Mouse (Mus musculus): ENCODE results near the gene Tmem126a. TPM values are rescaled to one million over a fixed set of nuclear protein-coding genes. Genes with fewer than 3 reads are reported as not detected.

Tmem126a gene
- polyA plus RNA-seq, 1 experiment from 2014 or later, result 119 TPM

DNA sequence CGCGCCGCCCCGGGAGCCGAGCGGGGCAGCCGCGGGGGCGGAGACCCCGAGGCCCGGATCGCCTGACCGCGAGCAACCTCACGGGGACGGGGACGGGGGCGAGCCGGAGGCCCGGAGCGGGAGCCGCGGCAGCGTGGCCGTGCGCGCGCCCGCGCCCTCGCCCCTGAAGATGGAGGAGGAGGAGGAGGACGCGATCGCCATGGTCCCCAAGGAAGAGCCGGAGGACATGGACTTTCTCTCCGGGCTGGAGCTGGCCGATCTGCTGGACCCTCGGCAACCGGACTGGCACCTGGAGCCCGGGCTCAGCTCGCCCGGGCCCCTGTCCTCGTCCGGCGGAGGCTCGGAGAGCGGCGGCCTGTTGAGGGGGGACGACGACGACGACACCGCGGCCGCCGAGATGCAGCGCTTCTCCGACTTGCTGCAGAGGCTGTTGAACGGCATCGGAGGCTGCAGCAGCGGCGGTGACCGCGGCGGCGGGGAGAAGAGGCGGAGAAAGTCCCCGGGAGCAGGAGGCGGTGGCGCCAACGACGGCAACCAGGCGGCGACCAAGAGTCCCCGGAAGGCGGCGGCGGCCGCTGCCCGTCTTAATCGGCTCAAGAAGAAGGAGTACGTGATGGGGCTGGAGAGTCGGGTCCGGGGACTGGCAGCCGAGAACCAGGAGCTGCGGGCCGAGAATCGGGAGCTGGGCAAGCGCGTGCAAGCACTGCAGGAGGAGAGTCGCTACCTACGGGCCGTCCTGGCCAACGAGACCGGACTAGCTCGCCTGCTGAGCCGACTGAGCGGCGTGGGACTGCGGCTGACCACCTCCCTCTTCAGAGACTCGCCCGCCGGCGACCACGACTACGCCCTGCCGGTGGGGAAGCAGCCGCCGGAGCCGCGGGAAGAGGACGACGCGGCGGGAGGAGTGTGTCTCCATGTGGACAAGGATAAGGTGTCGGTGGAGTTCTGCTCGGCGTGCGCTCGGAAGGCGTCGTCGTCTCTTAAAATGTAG is 13.6 kb downstream of the Tmem126a start:
- peak; percentile 74 for ATAC-seq (ENCODE audit: low FRiP score)
- H3K4me2 ChIP-seq, result peak overlapping the region; percentile 81
- no peaks in the 10 kb centered on the region for H3K9me3 ChIP-seq
- under 1% methylated on average over 112 of the region's 123 CpGs for WGBS
- H3K27ac ChIP-seq, result peak overlapping the region; percentile 99
- H3K4me1 ChIP-seq, result peaks cover 5% of the 10 kb centered on the region; the same call in 1 of the 2 replicates
- peak overlapping the region; percentile 91 for H3K4me3 ChIP-seq (replicated peaks)
- no peaks in the 10 kb centered on the region; the same call in 1 of the 2 replicates for H3K27me3 ChIP-seq
- peaks cover 4% of the 10 kb centered on the region; the same call in 1 of the 2 replicates for H3K36me3 ChIP-seq (replicated peaks)
- H3K9ac ChIP-seq, result peak overlapping the region; percentile 99

DNA sequence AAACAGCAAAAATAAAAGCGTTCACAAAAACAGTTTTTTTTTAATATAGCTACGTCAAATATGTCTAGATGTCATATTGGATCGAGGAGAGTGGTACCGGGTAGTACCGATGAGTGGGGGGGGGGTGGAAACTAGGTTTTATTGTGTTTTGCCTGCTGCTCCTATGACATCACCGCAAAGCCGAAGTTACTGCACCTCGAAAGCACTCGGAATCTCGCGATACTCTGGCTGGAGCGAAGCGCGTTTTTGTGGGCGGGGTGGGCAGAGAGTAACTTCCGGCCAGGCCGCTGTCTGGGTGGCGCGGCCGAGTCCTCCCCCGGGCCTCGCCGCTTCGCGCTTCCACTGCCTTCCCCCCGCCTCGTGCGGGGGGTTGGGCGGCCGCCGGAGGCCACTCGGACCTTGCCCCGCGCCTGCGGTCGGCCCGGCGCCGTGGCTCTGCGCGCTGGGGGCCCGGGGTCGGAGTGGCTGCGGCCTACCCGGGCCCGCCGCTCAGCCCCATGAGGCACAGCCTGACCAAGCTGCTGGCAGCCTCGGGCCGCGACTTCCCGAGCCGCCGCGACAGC is 14.4 kb downstream of the Tmem126a start, which contains the start of gene Crebzf:
TSS of gene Crebzf (plus strand) at position 212 of the 563 bp plus-strand sequence.
- Histone ChIP-seq H3K27ac (peak within 1 kb of the TSS; percentile 99), H3K36me3 (replicated peaks) (peaks cover 2% of the 10 kb centered on the region; the same call in 1 of the 2 replicates)
- under 1% methylated on average over 46 of the region's 54 CpGs for WGBS

DNA sequence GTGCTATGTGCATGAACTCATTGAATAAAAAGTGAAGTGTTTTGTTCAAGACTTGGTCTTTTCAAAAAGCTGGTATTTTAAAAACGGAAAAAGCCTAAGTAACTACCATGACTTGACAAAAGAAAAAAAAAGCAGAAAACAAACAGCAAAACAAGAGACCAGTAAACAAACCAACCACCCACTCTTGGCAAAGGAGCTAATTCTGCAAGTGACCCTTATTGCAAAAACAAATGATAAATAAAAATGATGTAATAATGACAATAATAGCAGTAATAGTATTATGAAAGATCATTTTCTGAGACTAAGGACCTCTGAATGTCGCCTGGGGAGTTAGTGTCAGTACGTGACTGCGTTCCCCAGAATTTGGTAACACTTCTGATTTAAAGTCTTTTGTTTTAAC is 15.0 kb downstream of the Tmem126a start:
- peak overlapping the region; percentile 91 for H3K4me3 ChIP-seq (replicated peaks)
- no peaks in the 10 kb centered on the region for H3K9me3 ChIP-seq
- no peaks in the 10 kb centered on the region; the same call in 1 of the 2 replicates for H3K36me3 ChIP-seq (replicated peaks)
- H3K27me3 ChIP-seq, result no peaks in the 10 kb centered on the region; the same call in 1 of the 2 replicates
- peak overlapping the region; percentile 99 for H3K9ac ChIP-seq
- ATAC-seq (ENCODE audit: low FRiP score), result peak; percentile 12
- peak overlapping the region; percentile 81 for H3K4me2 ChIP-seq
- WGBS, result 2% methylated on average over 4 of the region's 4 CpGs
- H3K27ac ChIP-seq, result peak overlapping the region; percentile 99
- peaks cover 5% of the 10 kb centered on the region; the same call in 1 of the 2 replicates for H3K4me1 ChIP-seq

More for the DNA sequence above, 14.4 kb downstream of the Tmem126a start, which contains the start of gene Crebzf:
- Histone ChIP-seq H3K4me1 (peaks cover 5% of the 10 kb centered on the region; the same call in 1 of the 2 replicates), H3K27me3 (no peaks in the 10 kb centered on the region; the same call in 1 of the 2 replicates), H3K9ac (peak within 1 kb of the TSS; percentile 99), H3K4me3 (replicated peaks) (peak within 1 kb of the TSS; percentile 91), H3K4me2 (peak within 1 kb of the TSS; percentile 81), H3K9me3 (no peaks in the 10 kb centered on the region)
- peak; percentile 96 for ATAC-seq (ENCODE audit: low FRiP score)

DNA sequence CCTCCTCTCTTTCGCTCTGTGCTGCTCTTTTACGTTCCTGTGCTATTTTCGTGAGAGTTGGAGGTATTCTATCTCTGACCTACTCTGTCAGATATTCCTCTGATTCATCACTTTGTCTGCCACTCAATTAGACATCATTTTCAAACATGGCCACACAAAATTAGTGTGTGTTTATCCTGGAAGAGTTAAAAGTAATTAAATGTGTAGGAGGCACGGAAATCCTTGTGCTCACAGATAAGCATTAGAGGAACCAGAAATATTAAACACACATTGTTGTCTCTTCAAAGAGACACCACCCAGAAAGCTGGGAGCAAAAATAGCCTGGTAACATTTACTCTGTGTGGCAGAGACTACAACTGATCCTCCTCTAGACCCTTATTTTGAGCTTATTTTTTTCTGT is 17.0 kb downstream of the Tmem126a start:
- Histone ChIP-seq H3K4me2 (no peak overlapping the region), H3K4me1 (peaks cover 5% of the 10 kb centered on the region; the same call in 1 of the 2 replicates), H3K27me3 (no peaks in the 10 kb centered on the region; the same call in 1 of the 2 replicates), H3K27ac (no peak overlapping the region), H3K9me3 (no peaks in the 10 kb centered on the region), H3K36me3 (replicated peaks) (no peaks in the 10 kb centered on the region), H3K4me3 (replicated peaks) (no peak overlapping the region), H3K9ac (no peak overlapping the region)
- no peak for ATAC-seq (ENCODE audit: low FRiP score)
- 92% methylated on average over 4 of the region's 4 CpGs for WGBS

DNA sequence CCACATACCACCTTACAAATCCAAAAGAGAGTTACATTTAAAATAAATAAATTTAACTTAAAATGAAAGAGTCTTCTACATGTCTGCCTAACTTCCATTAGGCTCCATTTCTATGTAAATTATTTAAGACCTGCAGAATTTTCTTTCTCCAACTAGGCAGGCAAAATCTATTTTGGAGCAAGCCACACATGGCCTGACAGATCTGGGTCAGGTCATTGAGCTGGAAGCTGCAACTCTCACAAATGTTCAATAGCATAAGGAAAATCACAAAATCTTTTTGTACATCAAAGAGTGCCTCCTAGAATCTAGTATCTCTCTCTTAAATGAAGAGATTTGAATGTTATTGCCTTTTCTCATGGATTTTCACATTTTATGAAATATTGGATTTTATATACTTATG is 24.8 kb downstream of the Tmem126a start:
- Histone ChIP-seq H3K27me3 (no peaks in the 10 kb centered on the region), H3K4me1 (no peaks in the 10 kb centered on the region), H3K9ac (no peak overlapping the region), H3K4me2 (no peak overlapping the region), H3K4me3 (replicated peaks) (no peak overlapping the region), H3K36me3 (replicated peaks) (no peaks in the 10 kb centered on the region), H3K27ac (no peak overlapping the region), H3K9me3 (no peaks in the 10 kb centered on the region)
- ATAC-seq (ENCODE audit: low FRiP score), result no peak

DNA sequence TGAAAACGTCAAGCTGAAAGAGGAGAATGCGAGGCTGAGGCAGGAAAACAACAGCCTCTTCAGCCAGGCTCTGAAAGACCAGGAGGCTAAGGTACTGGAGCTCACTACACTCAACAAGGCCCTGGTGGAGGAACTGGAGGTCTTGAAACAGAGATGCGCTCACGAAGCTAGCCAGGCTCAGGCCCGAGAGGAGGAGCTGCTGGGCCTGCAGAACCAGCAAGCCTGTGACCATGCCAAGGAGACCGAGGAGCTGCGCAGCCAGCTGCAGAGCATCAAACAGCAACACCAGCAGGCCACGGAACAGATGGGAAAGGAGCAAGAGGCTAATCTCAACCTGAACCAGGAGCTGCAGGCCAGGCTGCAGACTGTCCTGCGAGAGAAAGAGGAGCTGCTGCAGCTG is 30.0 kb downstream of the Tmem126a start:
- no peaks in the 10 kb centered on the region for H3K9me3 ChIP-seq
- no peak for ATAC-seq (ENCODE audit: low FRiP score)
- H3K27me3 ChIP-seq, result no peaks in the 10 kb centered on the region
- H3K4me2 ChIP-seq, result peak overlapping the region; percentile 55
- peak overlapping the region; percentile 35 for H3K4me3 ChIP-seq (replicated peaks)
- H3K9ac ChIP-seq, result no peak overlapping the region
- no peak overlapping the region for H3K27ac ChIP-seq
- H3K4me1 ChIP-seq, result peaks cover 9% of the 10 kb centered on the region
- H3K36me3 ChIP-seq (replicated peaks), result no peaks in the 10 kb centered on the region
- WGBS, result 71% methylated on average over 9 of the region's 9 CpGs

DNA sequence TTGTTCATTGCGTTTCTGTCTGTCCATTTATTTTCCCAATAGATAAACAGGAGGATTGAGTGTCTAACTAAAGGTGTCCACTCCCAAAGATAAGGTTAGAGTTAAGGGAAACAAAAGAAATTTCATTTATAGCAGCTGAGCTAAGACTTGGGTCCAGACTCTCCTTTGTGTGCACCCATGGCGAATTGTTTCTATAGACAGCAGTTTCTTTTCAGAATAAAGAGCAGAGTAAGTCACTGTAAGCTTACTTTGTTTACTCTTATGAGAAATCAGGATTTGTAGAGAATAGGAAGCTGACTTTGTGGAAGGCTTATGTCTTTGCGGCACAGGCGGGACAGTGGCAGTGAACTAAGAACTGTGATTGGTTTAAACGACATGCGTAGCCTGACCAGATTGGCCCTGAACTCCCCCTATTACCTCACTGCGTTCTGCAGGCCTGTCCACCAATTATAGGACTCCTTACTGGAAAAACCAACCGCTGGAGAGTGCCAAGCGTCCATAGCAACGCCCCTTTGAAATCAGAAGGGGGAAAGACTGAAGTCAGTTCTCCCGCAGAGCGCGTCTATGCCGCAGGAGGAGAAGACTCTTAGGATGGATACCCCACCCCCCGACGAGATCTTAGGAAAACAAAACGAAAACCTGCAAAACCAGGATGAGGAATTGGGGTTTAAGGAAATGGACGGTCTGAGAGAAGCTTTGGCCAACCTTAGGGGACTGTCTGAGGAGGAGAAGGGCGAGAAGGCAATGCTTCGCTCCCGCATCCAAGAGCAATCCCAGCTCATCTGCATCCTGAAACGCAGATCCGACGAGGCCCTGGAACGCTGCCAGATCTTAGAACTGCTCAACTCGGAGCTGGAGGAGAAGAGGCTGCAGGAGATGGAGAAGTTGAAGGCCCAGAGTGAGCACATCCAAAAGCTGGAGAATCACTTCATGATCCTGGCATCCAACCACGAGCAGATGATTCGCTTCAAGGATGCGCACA is 30.7 kb downstream of the Tmem126a start, which contains the start of gene Ccdc89:
TSS of gene Ccdc89 (plus strand) at position 558 of the 982 bp plus-strand sequence.
- peak within 1 kb of the TSS; percentile 55 for H3K4me2 ChIP-seq
- no peak within 1 kb of the TSS for H3K27ac ChIP-seq
- peak; percentile 100 for ATAC-seq (ENCODE audit: low FRiP score)
- H3K9me3 ChIP-seq, result no peaks in the 10 kb centered on the region
- H3K36me3 ChIP-seq (replicated peaks), result no peaks in the 10 kb centered on the region
- H3K27me3 ChIP-seq, result no peaks in the 10 kb centered on the region
- peaks cover 9% of the 10 kb centered on the region for H3K4me1 ChIP-seq
- peak within 1 kb of the TSS; percentile 51 for H3K9ac ChIP-seq
- WGBS, result 24% methylated on average over 29 of the region's 29 CpGs
- peak within 1 kb of the TSS; percentile 35 for H3K4me3 ChIP-seq (replicated peaks)

DNA sequence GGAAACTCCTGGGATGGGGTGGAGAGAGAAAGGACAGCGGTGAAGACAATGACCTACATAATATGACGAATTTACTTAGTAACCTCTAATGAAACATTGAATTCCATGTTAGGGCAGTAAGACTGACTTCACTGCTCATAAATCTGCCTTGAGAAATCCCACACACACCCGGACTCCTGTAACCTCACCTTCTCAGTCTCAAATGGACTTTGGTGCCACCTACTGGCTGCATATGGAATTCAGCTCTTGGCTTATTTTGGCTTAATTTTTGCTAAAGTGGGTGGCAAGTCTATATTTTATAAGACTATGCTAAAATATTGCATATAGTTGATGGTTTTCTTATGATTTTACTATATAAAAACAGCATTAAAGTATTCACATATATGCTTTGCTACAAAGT is 47.1 kb downstream of the Tmem126a start:
- Histone ChIP-seq H3K4me2 (no peak overlapping the region), H3K36me3 (replicated peaks) (no peaks in the 10 kb centered on the region), H3K27me3 (no peaks in the 10 kb centered on the region), H3K4me3 (replicated peaks) (no peak overlapping the region), H3K4me1 (no peaks in the 10 kb centered on the region), H3K27ac (no peak overlapping the region), H3K9ac (no peak overlapping the region), H3K9me3 (no peaks in the 10 kb centered on the region)
- ATAC-seq (ENCODE audit: low FRiP score), result no peak
- 53% methylated on average over 3 of the region's 3 CpGs for WGBS

Other genes starting within 250 kb of the Tmem126a start
- gene Ccdc83, start 191.5 kb downstream of the Tmem126a start, polyA plus RNA-seq (2016; fragmentation: Nextera tagmentation; extraction: Ambion mirVana), result not detected in 2 replicates
- gene Sytl2, start 155.0 kb downstream of the Tmem126a start, polyA plus RNA-seq (2016; fragmentation: Nextera tagmentation; extraction: Ambion mirVana), result 0.67 and 1.0 TPM in 2 replicates
- gene Ccdc89, start 30.7 kb downstream of the Tmem126a start, polyA plus RNA-seq (2016; fragmentation: Nextera tagmentation; extraction: Ambion mirVana), result 2.4 and 2.6 TPM in 2 replicates
- 58.3 and 61.5 TPM in 2 replicates for gene Crebzf, start 14.5 kb downstream of the Tmem126a start, polyA plus RNA-seq (2016; fragmentation: Nextera tagmentation; extraction: Ambion mirVana)
- gene Tmem126b, start 18.8 kb upstream of the Tmem126a start, polyA plus RNA-seq (2016; fragmentation: Nextera tagmentation; extraction: Ambion mirVana), result 33.0 and 36.7 TPM in 2 replicates
- gene Dlg2, start 19.4 kb upstream of the Tmem126a start, polyA plus RNA-seq (2016; fragmentation: Nextera tagmentation; extraction: Ambion mirVana), result 5.9 and 6.5 TPM in 2 replicates